Mouse (Mus musculus) Patski (cell line): Measurements from ENCODE around the gene Pip5k1b. TPM values are rescaled to one million over a fixed set of nuclear protein-coding genes. Genes with fewer than 3 reads are reported as not detected.

Experiments
- ATAC-seq: fragments of 100-300 bp; one replicate; pipeline ENCODE4 v1.8.0; 2021
- CTCF ChIA-PET: fragments of 350-600 bp; sonication (Branson Sonifier 250); formaldehyde crosslinking; loops from one replicate; lab custom pipeline; 2022; ENCODE audit warnings: inconsistent platforms; lab: Charles Lee
- POLR2A ChIA-PET: fragments of 350-600 bp; sonication (Branson Sonifier 250); formaldehyde crosslinking; loops from one replicate; lab custom pipeline; 2022; ENCODE audit warnings: antibody characterized with exemption, inconsistent platforms; lab: Charles Lee
- DNase-seq: peaks from one replicate; pipeline ENCODE4 v3.0.0-alpha.2; 2011; ENCODE audit warnings: low read depth, low spot score
- H3K27me3 ChIP-seq: fragments of 371-371 bp; one replicate; pipeline ENCODE4 v1.5.1; 2021
- CTCF ChIP-seq: fragments of 100-300 bp; IDR thresholded peaks from one replicate; pipeline ENCODE4 v1.5.1; 2021
- in situ Hi-C: fragments of 300-500 bp; cut with MboI; formaldehyde crosslinking; loops from 3 replicates; pipeline ENCODE4 v1.11.1; 2018; ENCODE audit warnings: low pct_unique_long_range_greater_than_20kb, mixed read lengths
- polyA plus RNA-seq: library from polyadenylated mRNA; unstranded; gene quantifications from one replicate; pipeline ENCODE4 v1.2.3, GENCODE M21; 2021

Pip5k1b gene
- polyA plus RNA-seq, 1 experiment from 2014 or later: 5.6 TPM

DNA sequence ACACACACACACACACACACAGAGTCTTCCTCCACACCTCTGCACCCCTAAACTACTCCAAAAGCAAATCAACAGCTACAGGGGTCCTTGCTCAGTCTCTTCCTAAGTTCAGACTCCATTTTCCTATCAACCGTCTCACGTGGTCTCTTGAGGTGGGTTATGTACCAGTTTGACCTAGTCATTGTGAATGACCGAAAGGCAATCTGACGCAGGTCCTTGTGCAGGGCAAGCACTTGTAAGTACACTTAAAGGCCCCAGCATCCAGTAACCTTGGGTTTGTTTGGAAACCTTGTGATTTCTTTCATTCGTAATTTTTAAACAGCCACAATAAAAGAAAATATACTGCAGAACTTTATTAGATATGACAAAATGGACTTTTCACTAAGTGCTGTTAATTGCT lies 83.2 kb downstream of the Pip5k1b start:
- in situ Hi-C loops: no loop called here
- ChIA-PET CTCF (no interaction called here), POLR2A (no interaction called here)
- no peak for ATAC-seq
- no peak for DNase-seq
- H3K27me3 ChIP-seq: no peaks in the 10 kb centered on the region
- no peak for TF ChIP-seq CTCF

GRCm38 (mm10) chr19:24471538-24471937 lies 84.1 kb downstream of the Pip5k1b start:
- no peak for DNase-seq
- in situ Hi-C loops: no loop called here
- ATAC-seq: no peak
- POLR2A ChIA-PET: no interaction called here
- H3K27me3 ChIP-seq: no peaks in the 10 kb centered on the region
- no peak for TF ChIP-seq CTCF
- CTCF ChIA-PET: interaction anchor here (1.7 kb wide), 1 partner anchor 16 kb away, joined by 5 read pairs; no protein-coding TSS in a partner anchor

GRCm38 (mm10) chr19:24469216-24469615 lies 86.5 kb downstream of the Pip5k1b start:
- ATAC-seq (no peak), DNase-seq (no peak)
- no peak for TF ChIP-seq CTCF
- ChIA-PET CTCF (interaction anchor here (1.0 kb wide), 1 partner anchor 83 kb away, joined by 3 read pairs; no protein-coding TSS in a partner anchor), POLR2A (interaction anchor here (0.6 kb wide), 1 partner anchor 89 kb away, joined by 4 read pairs; no protein-coding TSS in a partner anchor)
- peaks cover 6% of the 10 kb centered on the region for H3K27me3 ChIP-seq
- in situ Hi-C loops: no loop called here

- in situ Hi-C loops: no loop called here
- POLR2A ChIA-PET: interaction anchor here (0.6 kb wide), 1 partner anchor 90 kb away, joined by 4 read pairs; no protein-coding TSS in a partner anchor
- peaks cover 8% of the 10 kb centered on the region for H3K27me3 ChIP-seq
- no peak for TF ChIP-seq CTCF
- DNase-seq: no peak
- CTCF ChIA-PET: interaction anchor here (1.0 kb wide), 1 partner anchor 84 kb away, joined by 3 read pairs; no protein-coding TSS in a partner anchor
- no peak for ATAC-seq
These were observed 87.1 kb downstream of the Pip5k1b start for GRCm38 (mm10) chr19:24468616-24469015.

GRCm38 (mm10) chr19:24463011-24463410 lies 92.7 kb downstream of the Pip5k1b start:
- ChIA-PET CTCF (no interaction called here), POLR2A (no interaction called here)
- in situ Hi-C loops: no loop called here
- peaks cover 53% of the 10 kb centered on the region for H3K27me3 ChIP-seq
- no peak for TF ChIP-seq CTCF
- DNase-seq: no peak
- ATAC-seq: no peak

GRCm38 (mm10) chr19:24456591-24457231 lies 99.0 kb downstream of the Pip5k1b start:
- ATAC-seq: no peak
- TF ChIP-seq CTCF: no peak

DNA sequence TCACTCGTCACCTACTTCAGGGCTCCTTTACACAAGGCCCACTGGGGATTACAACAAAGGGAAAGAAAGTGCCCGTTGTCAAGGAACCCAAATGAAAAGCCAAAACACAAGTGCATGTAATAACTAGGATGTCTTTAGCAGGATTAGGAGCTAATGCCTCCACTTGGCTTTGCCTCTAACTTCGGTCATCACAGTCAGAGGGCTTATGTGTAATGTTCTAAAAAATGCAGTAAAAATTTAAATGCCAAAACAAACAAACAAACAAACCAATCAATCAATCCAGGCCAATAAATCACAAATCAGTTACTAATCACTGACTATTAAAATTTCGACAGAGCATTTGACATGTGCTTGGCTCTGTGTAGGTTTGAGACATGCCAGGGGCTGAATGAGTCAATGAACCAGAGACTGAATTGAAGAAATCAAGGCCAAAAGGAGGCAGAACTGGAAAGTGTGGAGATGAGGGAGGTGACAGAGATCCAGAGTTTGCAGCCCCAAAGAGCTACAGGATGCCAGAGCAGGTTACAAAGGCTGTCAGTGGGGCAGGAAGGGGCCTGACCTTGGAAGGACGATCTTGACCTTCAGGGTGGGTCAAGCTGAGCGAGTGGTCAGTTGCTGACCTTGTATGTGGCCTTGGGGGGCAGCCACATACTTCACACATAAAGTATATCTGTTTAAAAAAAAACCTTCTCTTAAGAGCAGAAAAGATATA lies 100.3 kb downstream of the Pip5k1b start:
- ChIA-PET POLR2A (no interaction called here), CTCF (interaction anchor here (1.5 kb wide), 1 partner anchor 16 kb away, joined by 5 read pairs; no protein-coding TSS in a partner anchor)
- TF ChIP-seq CTCF: no peak
- no peak for DNase-seq
- ATAC-seq: no peak
- H3K27me3 ChIP-seq: peaks cover 32% of the 10 kb centered on the region
- in situ Hi-C loops: no loop called here

More at GRCm38 (mm10) chr19:24456591-24457231, 99.0 kb downstream of the Pip5k1b start:
- no peak for DNase-seq
- ChIA-PET CTCF (interaction anchor here (1.5 kb wide), 1 partner anchor 14 kb away, joined by 5 read pairs; no protein-coding TSS in a partner anchor), POLR2A (no interaction called here)
- in situ Hi-C loops: no loop called here
- H3K27me3 ChIP-seq: peaks cover 44% of the 10 kb centered on the region

DNA sequence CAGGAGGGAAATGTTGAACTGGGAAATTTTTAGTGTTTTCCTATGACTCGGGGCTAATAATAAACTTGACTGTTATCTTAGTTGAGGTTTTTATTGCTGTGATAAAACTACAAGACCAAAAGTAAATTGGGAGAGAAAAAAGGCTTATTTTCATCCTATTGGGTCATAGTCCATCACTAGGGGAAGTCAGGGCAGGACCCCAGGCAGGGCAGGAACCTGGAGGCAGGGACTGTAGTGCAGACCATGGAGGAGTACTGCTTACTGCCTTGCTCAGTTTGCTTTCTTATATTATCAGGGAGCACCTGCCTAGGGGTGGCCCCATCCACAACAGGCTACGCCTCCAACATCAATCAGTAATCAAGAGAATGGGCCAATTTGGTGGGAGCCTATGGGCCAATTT lies 101.2 kb downstream of the Pip5k1b start:
- ATAC-seq: no peak
- in situ Hi-C loops: no loop called here
- POLR2A ChIA-PET: no interaction called here
- DNase-seq: no peak
- no peak for TF ChIP-seq CTCF
- peaks cover 27% of the 10 kb centered on the region for H3K27me3 ChIP-seq
- CTCF ChIA-PET: no interaction called here

GRCm38 (mm10) chr19:24453379-24453778 lies 102.3 kb downstream of the Pip5k1b start:
- in situ Hi-C loops: no loop called here
- ChIA-PET POLR2A (no interaction called here), CTCF (interaction anchor here (1.4 kb wide), 1 partner anchor 18 kb away, joined by 3 read pairs; no protein-coding TSS in a partner anchor)
- ATAC-seq (no peak), DNase-seq (no peak)
- H3K27me3 ChIP-seq: peaks cover 22% of the 10 kb centered on the region
- no peak for TF ChIP-seq CTCF

DNA sequence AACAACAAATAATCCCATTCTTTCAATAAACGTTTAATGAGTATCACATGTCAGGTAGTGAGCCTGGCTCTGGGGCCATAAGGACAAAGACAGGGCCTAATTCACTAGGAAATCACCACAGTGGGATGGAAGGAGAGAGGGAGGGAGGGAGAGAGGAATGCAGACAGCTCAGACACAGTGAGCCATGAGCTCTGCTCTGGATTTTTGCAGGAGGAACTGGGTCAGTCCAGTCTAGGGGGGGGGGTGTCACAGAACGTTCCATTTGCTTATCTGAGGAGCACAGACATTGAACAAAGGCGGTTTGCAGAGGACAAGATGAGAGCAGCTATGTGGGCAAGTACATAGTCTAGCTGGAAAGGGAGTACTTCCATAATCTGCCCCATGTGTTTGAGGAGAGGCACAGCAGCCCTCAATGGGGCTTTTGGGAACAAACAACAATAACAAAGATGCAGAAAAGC lies 103.2 kb downstream of the Pip5k1b start:
- CTCF ChIA-PET: interaction anchor here (0.8 to 1.6 kb wide), 4 partner anchors 13 to 475 kb away, joined by 3 to 5 read pairs (median 3); no protein-coding TSS in a partner anchor
- peaks cover 24% of the 10 kb centered on the region for H3K27me3 ChIP-seq
- DNase-seq (no peak), ATAC-seq (no peak)
- TF ChIP-seq CTCF: no peak
- in situ Hi-C loops: no loop called here
- POLR2A ChIA-PET: interaction anchor here (0.6 kb wide), 1 partner anchor 562 kb away, joined by 8 read pairs; no protein-coding TSS in a partner anchor
